Mouse (Mus musculus): ENCODE results near the gene Ppp3r1. TPM values are rescaled to one million over a fixed set of nuclear protein-coding genes. Genes with fewer than 3 reads are reported as not detected.
"Not testable (repeated sequence)": the region's sequence is repeated elsewhere in the genome, so short reads cannot be mapped to it uniquely, and the experiment has no call there.

Ppp3r1 gene
- total RNA-seq, 1 experiment from 2014 or later = 98.8 TPM

GRCm38 (mm10) chr11:17199840-17200501 lies 40.9 kb downstream of the Ppp3r1 start:
- no peak for DNase-seq

- DNase-seq = no peak
Observed at GRCm38 (mm10) chr11:17200936-17201335, 41.9 kb downstream of the Ppp3r1 start.

GRCm38 (mm10) chr11:17202481-17202880 lies 43.4 kb downstream of the Ppp3r1 start:
- no peak for DNase-seq

- DNase-seq = peak; percentile 95
Observed at GRCm38 (mm10) chr11:17211258-17212140, 52.4 kb downstream of the Ppp3r1 start, which contains the start of gene Pno1. Pno1 (minus strand) TSS chr11:17211568.

GRCm38 (mm10) chr11:17212141-17212495 lies 53.1 kb downstream of the Ppp3r1 start:
- DNase-seq = no peak

GRCm38 (mm10) chr11:17212903-17213509 lies 53.9 kb downstream of the Ppp3r1 start:
- no peak for DNase-seq

GRCm38 (mm10) chr11:17215475-17215874 lies 56.4 kb downstream of the Ppp3r1 start:
- no peak for DNase-seq

- DNase-seq = no peak
Observed at GRCm38 (mm10) chr11:17221126-17221525, 62.1 kb downstream of the Ppp3r1 start.

- no peak for DNase-seq
Observed at GRCm38 (mm10) chr11:17232792-17233191, 73.7 kb downstream of the Ppp3r1 start.

- DNase-seq = no peak
Observed at GRCm38 (mm10) chr11:17236449-17237037, 77.5 kb downstream of the Ppp3r1 start.

GRCm38 (mm10) chr11:17238598-17238997 lies 79.5 kb downstream of the Ppp3r1 start:
- DNase-seq = not testable (repeated sequence)

GRCm38 (mm10) chr11:17248715-17249114 lies 89.7 kb downstream of the Ppp3r1 start:
- no peak for DNase-seq

Other genes starting within 250 kb of the Ppp3r1 start
- gene Fbxo48, start 207.9 kb upstream of the Ppp3r1 start, total RNA-seq (2021) = 1.6 and 1.7 TPM in 2 replicates
- 12.9 and 21.7 TPM in 2 replicates for gene Cnrip1, start 107.7 kb upstream of the Ppp3r1 start, total RNA-seq (2021)
- gene Plek, start 106.9 kb upstream of the Ppp3r1 start, total RNA-seq (2021) = 2.7 and 2.9 TPM in 2 replicates
- gene Wdr92, start 22.8 kb downstream of the Ppp3r1 start, total RNA-seq (2021) = 16.7 and 19.8 TPM in 2 replicates
- gene Pno1, start 52.3 kb downstream of the Ppp3r1 start, total RNA-seq (2021) = 45.3 and 49.9 TPM in 2 replicates
- gene C1d, start 98.3 kb downstream of the Ppp3r1 start, total RNA-seq (2021) = 63.4 and 64.5 TPM in 2 replicates

All from adrenal gland, postnatal 25 days (tissue).